Mouse (Mus musculus) heart, embryonic 10.5 days (tissue): ENCODE measurements around the gene Rnf151. TPM values are rescaled to one million over a fixed set of nuclear protein-coding genes. Genes with fewer than 3 reads are reported as not detected.
A peak's percentile ranks its signal among the peaks of the same experiment; 100 is the strongest.

Source experiments
- DNase-seq: peaks from one replicate; pipeline ENCODE4 v3.0.0-alpha.2; 2017; ENCODE audit warnings: low spot score
- H3K27ac ChIP-seq: fragments of 300-500 bp; sonication (generic); 2 replicates; pipeline ENCODE4 v1.5.1; 2016; ENCODE audit warnings: mild to moderate bottlenecking
- H3K27me3 ChIP-seq: fragments of 300-500 bp; sonication (generic); 2 replicates; pipeline ENCODE4 v1.6.1; 2016; ENCODE audit warnings: mild to moderate bottlenecking; ENCODE audit not compliant: poor library complexity, insufficient read depth, severe bottlenecking
- H3K36me3 ChIP-seq: fragments of 300-500 bp; sonication (generic); 2 replicates; pipeline ENCODE4 v1.6.1; 2016; ENCODE audit warnings: mild to moderate bottlenecking, moderate library complexity
- H3K4me1 ChIP-seq: fragments of 300-500 bp; sonication (generic); 2 replicates; pipeline ENCODE4 v1.6.1; 2016; ENCODE audit warnings: mild to moderate bottlenecking
- H3K4me3 ChIP-seq: fragments of 300-500 bp; sonication (generic); 2 replicates; pipeline ENCODE4 v1.5.1; 2016; ENCODE audit warnings: mild to moderate bottlenecking, moderate library complexity
- H3K9me3 ChIP-seq: fragments of 300-500 bp; sonication (generic); 2 replicates; pipeline ENCODE4 v1.6.1; 2016; ENCODE audit warnings: mild to moderate bottlenecking, moderate library complexity
- WGBS: fragments of 180-500 bp; shearing (Covaris S2); methylation state at CpG from one replicate; pipeline ENCODE4 v1.1.7; 2016; 5-methylcytosine and 5-hydroxymethylcytosine counted together
- polyA plus RNA-seq: library from polyadenylated mRNA; unstranded; fragments of >200 nt; fragmentation: Nextera tagmentation; extraction: Ambion mirVana; gene quantifications from 2 replicates; pipeline ENCODE4 v1.2.1, GENCODE M21; 2016

The Rnf151 gene
- polyA plus RNA-seq, 1 experiment from 2014 or later = 0.33 TPM

DNA sequence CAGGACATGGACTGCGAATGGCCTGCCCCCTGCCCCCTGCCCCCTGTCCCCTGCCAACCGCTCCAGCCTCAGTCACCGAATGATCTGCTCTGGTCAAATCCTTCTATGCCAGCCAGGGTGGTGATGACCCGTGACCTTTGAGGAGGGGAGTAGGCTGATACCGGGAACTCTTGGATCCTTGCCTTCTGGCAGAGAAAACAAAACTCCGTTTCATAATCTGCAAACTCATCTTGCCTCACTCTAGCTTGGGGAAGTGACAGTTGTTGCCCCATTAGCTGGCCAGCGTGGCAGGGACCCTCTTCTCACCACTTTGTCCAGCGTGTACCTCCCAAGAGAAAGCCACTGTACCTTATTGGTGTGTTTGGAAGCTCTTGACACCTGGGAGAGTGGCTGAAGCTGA, 24.4 kb upstream of the Rnf151 start:
- Histone ChIP-seq H3K27me3 (0 out of 2 replicates have a peak, but pooled peaks cover under 1% of the 10 kb centered on the region), H3K4me3 (no peak overlapping the region), H3K9me3 (no peaks in the 10 kb centered on the region), H3K27ac (no peak overlapping the region), H3K4me1 (peaks cover 13% of the 10 kb centered on the region), H3K36me3 (peaks cover 11% of the 10 kb centered on the region; the same call in 1 of the 2 replicates)
- DNase-seq = no peak
- 85% methylated on average over 8 of the region's 8 CpGs for WGBS

GRCm38 (mm10) chr17:24739926-24740325, 22.1 kb upstream of the Rnf151 start:
- Histone ChIP-seq H3K4me3 (no peak overlapping the region), H3K36me3 (peaks cover 11% of the 10 kb centered on the region; the same call in 1 of the 2 replicates), H3K27ac (no peak overlapping the region), H3K4me1 (peaks cover 27% of the 10 kb centered on the region), H3K9me3 (no peaks in the 10 kb centered on the region), H3K27me3 (no peaks in the 10 kb centered on the region)
- no peak for DNase-seq
- WGBS = 78% methylated on average over 8 of the region's 8 CpGs

DNA sequence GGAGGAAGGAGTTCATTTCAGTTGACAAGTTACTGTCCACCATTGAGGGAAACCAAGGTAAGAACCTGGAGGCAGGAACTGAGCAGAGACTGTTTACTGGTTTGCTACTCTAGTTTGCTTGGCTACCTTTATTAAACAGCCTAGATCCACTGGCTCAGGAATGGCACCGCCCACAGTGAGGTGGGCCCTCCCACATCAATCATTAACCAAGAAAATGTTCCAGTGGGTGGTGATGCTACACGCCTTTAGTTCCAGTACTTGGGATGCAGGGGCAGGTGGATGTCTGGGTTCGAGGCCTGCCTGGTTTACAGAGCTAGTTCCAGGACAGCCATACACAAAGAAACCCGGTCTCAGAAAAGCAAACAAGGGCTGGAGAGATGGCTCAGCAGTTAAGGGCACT, 20.4 kb upstream of the Rnf151 start:
- Histone ChIP-seq H3K27ac (no peak overlapping the region), H3K27me3 (no peaks in the 10 kb centered on the region), H3K4me1 (peaks cover 29% of the 10 kb centered on the region), H3K4me3 (no peak overlapping the region), H3K36me3 (peaks cover 11% of the 10 kb centered on the region; the same call in 1 of the 2 replicates), H3K9me3 (no peaks in the 10 kb centered on the region)
- WGBS = 77% methylated on average over 4 of the region's 4 CpGs
- no peak for DNase-seq

- Histone ChIP-seq H3K4me1 (peaks cover 36% of the 10 kb centered on the region), H3K27me3 (no peaks in the 10 kb centered on the region), H3K9me3 (no peaks in the 10 kb centered on the region), H3K27ac (peak overlapping the region; percentile 88), H3K36me3 (peaks cover 11% of the 10 kb centered on the region; the same call in 1 of the 2 replicates), H3K4me3 (peak overlapping the region; percentile 82)
- whole genome bisulfite sequencing = 25% methylated on average over 8 of the region's 8 CpGs
- DNase-seq = no peak
These were observed 19.4 kb upstream of the Rnf151 start for GRCm38 (mm10) chr17:24737135-24737810.

GRCm38 (mm10) chr17:24736330-24737051, 18.6 kb upstream of the Rnf151 start, which contains the start of gene Msrb1:
Gene Msrb1 (plus strand): TSS chr17:24736642.
- Histone ChIP-seq H3K4me3 (peak within 1 kb of the TSS; percentile 82), H3K9me3 (no peaks in the 10 kb centered on the region), H3K4me1 (peaks cover 41% of the 10 kb centered on the region), H3K27ac (peak within 1 kb of the TSS; percentile 88), H3K36me3 (0 out of 2 replicates have a peak, but pooled peaks cover 5% of the 10 kb centered on the region), H3K27me3 (no peaks in the 10 kb centered on the region)
- peak; percentile 99 for DNase-seq
- 2% methylated on average over 29 of the region's 29 CpGs for WGBS

DNA sequence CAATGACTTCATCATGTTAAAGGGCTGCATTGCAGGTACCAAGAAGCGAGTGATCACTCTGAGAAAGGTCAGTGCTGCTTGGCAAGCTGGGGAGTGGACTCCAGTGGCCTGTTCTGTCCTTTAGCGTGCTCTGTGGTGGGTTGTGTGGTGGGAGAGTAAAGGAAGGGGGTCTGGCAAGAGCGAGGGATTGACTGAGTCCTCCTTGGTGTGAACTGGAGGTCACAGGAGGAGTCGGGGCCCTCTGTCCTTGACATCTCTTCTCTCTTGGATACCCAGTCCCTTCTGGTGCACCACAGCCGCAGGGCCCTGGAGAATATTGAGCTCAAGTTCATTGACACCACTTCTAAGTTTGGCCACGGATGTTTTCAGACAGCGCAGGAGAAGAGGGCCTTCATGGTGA, 17.6 kb upstream of the Rnf151 start:
- no peak for DNase-seq
- no peaks in the 10 kb centered on the region for H3K27me3 ChIP-seq
- peak overlapping the region; percentile 82; the same call in 1 of the 2 replicates for H3K4me3 ChIP-seq
- 0 out of 2 replicates have a peak, but pooled peaks cover 5% of the 10 kb centered on the region for H3K36me3 ChIP-seq
- peak overlapping the region; percentile 88 for H3K27ac ChIP-seq
- 83% methylated on average over 7 of the region's 7 CpGs for WGBS
- peaks cover 41% of the 10 kb centered on the region for H3K4me1 ChIP-seq
- H3K9me3 ChIP-seq = no peaks in the 10 kb centered on the region

GRCm38 (mm10) chr17:24734513-24734912, 16.6 kb upstream of the Rnf151 start:
- Histone ChIP-seq H3K27ac (no peak overlapping the region), H3K27me3 (no peaks in the 10 kb centered on the region), H3K4me3 (no peak overlapping the region), H3K4me1 (peaks cover 41% of the 10 kb centered on the region), H3K36me3 (no peaks in the 10 kb centered on the region), H3K9me3 (no peaks in the 10 kb centered on the region)
- no peak for DNase-seq
- 72% methylated on average over 1 of the region's 1 CpGs for WGBS

GRCm38 (mm10) chr17:24733434-24734050, 15.7 kb upstream of the Rnf151 start:
- no peak for DNase-seq
- peaks cover 41% of the 10 kb centered on the region for H3K4me1 ChIP-seq
- H3K27ac ChIP-seq = no peak overlapping the region
- H3K27me3 ChIP-seq = no peaks in the 10 kb centered on the region
- no peaks in the 10 kb centered on the region for H3K36me3 ChIP-seq
- H3K9me3 ChIP-seq = no peaks in the 10 kb centered on the region
- WGBS = 87% methylated on average over 21 of the region's 21 CpGs
- no peak overlapping the region for H3K4me3 ChIP-seq

DNA sequence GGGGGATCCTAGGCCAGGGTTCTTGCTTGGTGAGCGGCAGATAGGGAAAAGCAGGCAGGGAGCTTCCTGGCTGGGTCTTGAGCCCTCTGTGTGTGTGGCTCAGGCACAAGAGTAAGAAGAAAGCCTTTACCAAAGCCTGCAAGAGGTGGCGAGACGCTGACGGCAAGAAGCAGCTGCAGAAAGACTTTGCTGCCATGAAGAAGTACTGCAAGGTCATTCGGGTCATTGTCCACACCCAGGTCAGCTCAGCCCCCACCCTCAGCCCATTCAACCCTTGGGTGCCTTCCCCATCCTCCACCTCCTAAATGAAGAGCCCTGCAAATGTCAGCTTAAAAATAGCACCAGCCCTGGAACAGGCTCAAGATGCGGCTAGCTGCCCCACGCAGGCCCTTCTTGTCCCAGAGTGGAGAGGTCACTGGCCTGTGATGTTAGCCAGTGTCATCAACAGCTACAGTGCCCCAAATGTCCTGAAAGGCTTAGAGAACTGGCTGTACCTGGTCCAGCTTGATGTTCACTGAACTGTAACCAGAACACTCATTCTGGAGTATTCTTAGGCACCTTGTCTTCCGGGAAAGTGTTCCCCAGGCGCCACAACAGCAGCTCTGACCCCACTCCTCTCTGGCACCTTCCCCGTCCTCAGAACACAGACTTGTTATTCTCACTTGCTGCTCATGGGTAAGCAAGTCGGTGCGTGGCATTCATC, 14.5 kb upstream of the Rnf151 start:
- Histone ChIP-seq H3K9me3 (no peaks in the 10 kb centered on the region), H3K27me3 (no peaks in the 10 kb centered on the region; the same call in 1 of the 2 replicates), H3K27ac (peak overlapping the region; percentile 80), H3K36me3 (no peaks in the 10 kb centered on the region), H3K4me1 (peaks cover 37% of the 10 kb centered on the region), H3K4me3 (no peak overlapping the region)
- no peak for DNase-seq
- WGBS = 68% methylated on average over 12 of the region's 12 CpGs

DNA sequence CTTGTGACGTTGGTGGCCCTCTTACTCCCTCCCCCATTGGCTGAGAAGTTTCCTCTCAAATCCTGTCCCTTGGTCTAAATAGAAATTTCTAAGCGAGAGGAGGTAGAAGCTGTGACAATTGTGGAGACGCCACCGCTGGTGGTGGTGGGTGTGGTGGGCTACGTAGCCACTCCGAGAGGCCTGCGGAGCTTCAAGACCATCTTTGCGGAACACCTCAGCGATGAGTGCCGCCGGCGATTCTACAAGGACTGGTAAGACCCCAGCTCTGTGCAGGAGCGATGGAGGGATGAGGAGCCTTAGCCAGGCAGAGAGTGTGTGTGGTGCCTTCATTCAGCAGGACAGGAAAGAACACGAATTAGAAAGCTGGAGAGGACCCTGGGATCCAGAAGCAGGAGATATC, 12.9 kb upstream of the Rnf151 start:
- Histone ChIP-seq H3K4me3 (no peak overlapping the region), H3K27me3 (no peaks in the 10 kb centered on the region; the same call in 1 of the 2 replicates), H3K9me3 (no peaks in the 10 kb centered on the region), H3K36me3 (no peaks in the 10 kb centered on the region), H3K27ac (no peak overlapping the region), H3K4me1 (peaks cover 24% of the 10 kb centered on the region)
- 79% methylated on average over 14 of the region's 14 CpGs for WGBS
- no peak for DNase-seq

- 79% methylated on average over 6 of the region's 6 CpGs for WGBS
- Histone ChIP-seq H3K4me1 (peaks cover 18% of the 10 kb centered on the region), H3K27me3 (no peaks in the 10 kb centered on the region; the same call in 1 of the 2 replicates), H3K27ac (no peak overlapping the region), H3K4me3 (no peak overlapping the region), H3K9me3 (no peaks in the 10 kb centered on the region), H3K36me3 (no peaks in the 10 kb centered on the region)
- no peak for DNase-seq
These were observed 11.2 kb upstream of the Rnf151 start for GRCm38 (mm10) chr17:24729067-24729466.

GRCm38 (mm10) chr17:24728184-24728583, 10.3 kb upstream of the Rnf151 start:
- Histone ChIP-seq H3K36me3 (no peaks in the 10 kb centered on the region), H3K4me1 (peaks cover 18% of the 10 kb centered on the region), H3K4me3 (no peak overlapping the region), H3K9me3 (no peaks in the 10 kb centered on the region), H3K27me3 (no peaks in the 10 kb centered on the region; the same call in 1 of the 2 replicates), H3K27ac (no peak overlapping the region)
- WGBS = 76% methylated on average over 17 of the region's 17 CpGs
- no peak for DNase-seq
